Mouse (Mus musculus): ENCODE results near the gene Dusp21.

The Dusp21 gene

DNA sequence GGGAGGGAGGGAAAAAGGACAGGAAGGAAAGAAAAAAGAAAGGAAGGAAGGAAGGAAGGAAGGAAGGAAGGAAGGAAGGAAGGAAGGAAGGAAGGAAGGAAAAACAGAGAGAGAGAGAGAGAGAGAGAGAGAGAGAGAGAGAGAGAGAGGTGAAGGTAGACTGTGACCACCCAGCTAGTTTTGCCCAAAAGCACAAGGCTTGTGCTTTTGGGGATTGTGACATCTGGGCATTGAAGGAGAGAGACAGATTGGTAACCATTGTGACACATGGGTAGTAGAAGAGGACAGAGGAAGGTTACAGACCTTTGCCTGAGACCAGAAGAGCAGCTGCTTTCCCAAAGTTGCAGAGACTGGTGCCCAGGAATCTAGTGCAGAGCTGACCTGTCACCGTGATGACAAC, at the start of gene Dusp21:
Gene Dusp21 (plus strand): TSS at position 301 of the 400 bp plus-strand sequence.
- CTCF ChIA-PET, result no interaction called here

DNA sequence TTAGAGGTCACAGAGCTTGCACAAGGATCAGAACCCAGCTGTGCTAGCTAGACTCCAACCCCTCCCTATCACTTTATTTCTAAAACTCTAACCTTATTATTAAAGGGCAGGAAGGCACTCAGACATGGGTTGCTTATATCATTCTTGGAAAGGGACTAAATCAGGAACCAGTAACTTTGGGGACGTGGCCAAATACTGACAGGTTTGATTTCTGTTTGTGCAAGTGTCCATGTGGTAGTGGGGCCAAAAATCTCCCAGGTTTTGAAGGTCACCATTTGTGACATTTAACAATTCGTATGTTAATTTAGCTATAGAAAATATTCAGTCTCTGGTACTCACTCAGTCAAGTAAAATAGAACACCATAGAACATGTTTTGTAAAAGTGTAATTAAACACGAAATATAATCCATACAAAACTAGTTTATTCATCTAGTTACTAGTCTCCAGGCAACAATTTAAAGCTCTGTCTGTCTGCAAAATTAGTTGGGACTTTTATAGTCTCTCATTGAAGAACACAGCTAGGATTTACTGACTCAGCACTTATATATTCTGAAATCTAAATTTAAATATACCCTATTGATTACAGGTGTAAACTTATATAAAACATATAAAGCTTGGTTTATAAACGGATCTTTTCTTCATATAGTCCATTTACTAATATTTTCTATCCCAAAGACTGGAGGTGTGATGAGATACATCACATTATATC, 15.2 kb downstream of the Dusp21 start:
- CTCF ChIA-PET, result no interaction called here

DNA sequence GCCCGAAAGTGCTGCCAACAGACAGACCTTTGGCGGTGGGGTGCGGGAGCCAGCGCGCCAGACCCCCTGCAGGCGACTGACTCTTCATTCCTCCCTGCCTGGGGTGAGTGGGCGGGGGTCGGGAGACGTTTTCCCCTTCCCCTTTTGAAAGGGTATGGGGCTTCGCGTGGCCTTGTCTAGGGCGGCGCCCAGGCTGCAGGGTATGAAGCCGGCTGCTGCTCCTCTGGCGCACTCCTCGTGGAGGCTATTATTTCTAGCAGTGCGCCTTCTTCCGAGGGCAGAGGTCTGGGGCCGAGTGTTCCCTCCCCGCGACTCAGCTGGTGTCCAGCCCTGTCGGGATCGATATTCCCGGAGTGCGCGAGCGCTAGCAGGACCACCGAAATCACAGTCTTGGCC, 16.1 kb downstream of the Dusp21 start:
- CTCF ChIA-PET, result no interaction called here

DNA sequence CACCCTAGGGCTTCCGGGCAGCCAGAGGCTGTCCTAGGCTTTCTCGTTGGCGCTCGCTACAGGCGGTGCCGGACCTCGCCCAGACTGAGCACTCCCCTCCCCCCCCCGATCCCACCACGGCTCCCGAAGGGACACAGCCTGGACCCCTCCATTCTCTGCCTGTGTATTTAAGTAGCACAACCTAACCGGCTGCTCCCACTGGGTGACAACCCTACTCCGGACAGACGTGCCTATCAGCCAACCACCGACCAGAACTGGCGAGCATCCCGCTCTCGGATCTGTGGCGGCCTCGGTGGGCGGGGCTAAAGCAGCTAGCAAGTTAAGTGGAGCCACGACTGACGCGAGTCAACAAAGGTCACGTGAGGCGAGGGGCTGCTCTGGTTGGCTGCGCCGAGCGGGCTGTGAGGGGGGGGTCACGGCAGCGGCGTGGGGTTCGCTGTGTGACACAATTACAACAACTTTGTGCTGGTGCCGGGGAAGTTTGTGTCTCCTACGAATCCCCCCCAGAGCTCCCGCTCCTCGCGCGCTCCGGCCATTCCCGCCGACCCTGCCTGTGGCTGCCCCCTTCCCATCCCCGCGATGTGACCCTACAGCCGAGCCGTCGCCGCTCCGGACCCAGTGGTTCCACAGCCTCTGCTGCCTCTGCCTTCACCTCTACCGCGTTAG, 16.7 kb downstream of the Dusp21 start, which contains the start of gene Kdm6a:
Gene Kdm6a (plus strand): TSS at position 384 of the 666 bp plus-strand sequence.
- CTCF ChIA-PET, result no interaction called here

- CTCF ChIA-PET, result no interaction called here
These were observed 17.4 kb downstream of the Dusp21 start for GRCm38 (mm10) chrX:18162861-18163731.

GRCm38 (mm10) chrX:18163917-18164624, 18.4 kb downstream of the Dusp21 start:
- CTCF ChIA-PET, result no interaction called here

GRCm38 (mm10) chrX:18165121-18165520, 19.5 kb downstream of the Dusp21 start:
- CTCF ChIA-PET, result no interaction called here

DNA sequence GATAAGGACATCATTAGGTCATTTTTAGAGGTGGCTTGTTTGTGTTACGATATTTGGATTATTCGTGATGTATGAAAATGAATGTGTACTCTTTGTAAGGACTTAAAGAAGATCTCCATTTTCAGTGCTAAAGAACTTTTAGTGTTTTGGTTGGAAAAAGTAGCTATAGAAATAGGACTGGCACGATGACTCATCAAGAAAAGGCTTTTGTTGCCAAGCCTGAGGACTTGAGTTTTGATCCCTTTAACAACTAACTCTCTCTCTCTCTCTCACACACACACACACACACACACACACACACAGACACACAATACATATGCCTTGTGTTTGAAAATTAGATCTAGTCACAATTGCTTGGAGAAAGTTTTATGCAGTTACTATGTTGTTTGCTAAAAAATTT, 21.3 kb downstream of the Dusp21 start:
- CTCF ChIA-PET, result no interaction called here

DNA sequence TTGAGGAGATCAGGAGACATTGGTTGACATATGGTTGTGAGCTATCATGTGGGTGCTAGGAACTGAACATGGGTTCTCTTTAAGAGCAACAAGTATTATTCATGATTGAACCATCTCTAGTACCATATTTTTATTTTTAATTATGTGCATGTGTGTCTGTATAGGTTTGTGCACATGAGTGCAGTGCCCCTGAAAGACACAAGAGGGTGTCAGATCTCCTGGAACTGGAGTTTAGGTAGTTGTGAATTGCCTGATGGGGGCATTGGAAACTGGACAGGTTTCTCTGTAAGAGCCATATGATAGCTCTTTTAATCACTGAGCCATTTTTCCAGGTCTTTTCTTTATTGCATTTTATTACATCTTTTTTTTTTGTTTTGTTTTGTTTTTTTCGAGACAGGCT, 23.3 kb downstream of the Dusp21 start:
- CTCF ChIA-PET, result interaction anchor here (0.6 kb wide), 1 partner anchor 22 kb away, joined by 3 read pairs; no protein-coding TSS in a partner anchor

DNA sequence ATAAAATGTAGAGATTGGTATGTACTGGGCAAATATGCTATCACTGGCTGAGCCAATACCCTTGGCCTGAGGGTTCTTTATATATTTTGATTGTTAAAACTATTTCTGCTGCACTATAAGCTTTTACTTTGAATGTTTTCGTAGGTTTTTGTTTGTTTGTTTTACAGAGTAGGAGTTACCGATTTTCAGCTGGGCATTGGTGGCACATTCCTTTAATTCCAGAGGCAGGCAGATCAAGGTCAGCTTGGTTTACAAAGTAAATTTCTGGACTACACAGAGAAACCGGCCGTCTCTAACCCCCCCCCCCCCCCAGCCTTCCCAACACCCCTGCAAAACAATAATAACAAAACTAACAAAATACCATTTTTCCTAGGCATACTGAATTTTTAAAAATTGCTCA, 29.2 kb downstream of the Dusp21 start:
- CTCF ChIA-PET, result no interaction called here

DNA sequence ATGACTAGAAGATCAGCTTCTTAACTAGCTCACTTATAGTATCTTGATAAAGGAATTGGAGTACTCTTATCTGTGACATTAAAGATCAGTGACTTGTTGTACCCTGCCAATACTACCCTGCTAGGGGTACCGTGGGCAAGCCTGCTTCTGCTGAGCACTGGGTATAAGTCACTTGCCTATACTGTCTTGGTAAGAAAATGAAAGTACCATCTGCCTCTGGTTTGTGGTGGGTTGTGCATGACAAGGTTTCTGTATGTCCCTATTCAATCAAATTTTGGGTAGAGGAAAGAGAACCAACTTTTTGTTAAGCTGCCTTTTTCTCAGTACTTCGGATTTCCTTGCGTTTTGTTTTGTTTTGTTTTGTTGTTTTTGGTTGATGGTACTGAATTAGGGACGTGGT, 32.1 kb downstream of the Dusp21 start:
- CTCF ChIA-PET, result no interaction called here

DNA sequence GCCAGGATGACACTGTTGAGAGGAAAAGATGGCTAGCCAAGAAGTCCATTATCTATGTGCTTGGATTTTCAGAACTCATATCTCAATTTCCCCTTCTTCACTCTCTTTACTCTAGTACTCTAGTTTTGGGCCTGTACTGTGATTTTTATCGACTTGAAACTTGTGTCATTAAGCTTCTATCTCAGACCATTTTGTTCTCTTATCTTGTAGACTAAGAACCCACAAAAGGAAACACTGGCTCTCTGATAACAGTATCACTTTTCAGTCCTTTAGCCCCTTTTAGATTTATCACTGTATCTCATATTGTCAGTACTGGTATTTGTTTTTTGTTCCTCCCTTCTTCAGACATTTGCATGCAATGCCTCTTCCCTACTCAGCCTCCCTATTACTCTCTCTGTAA, 33.8 kb downstream of the Dusp21 start:
- CTCF ChIA-PET, result no interaction called here

- CTCF ChIA-PET, result no interaction called here
These were observed 41.5 kb downstream of the Dusp21 start for GRCm38 (mm10) chrX:18187203-18187602.

DNA sequence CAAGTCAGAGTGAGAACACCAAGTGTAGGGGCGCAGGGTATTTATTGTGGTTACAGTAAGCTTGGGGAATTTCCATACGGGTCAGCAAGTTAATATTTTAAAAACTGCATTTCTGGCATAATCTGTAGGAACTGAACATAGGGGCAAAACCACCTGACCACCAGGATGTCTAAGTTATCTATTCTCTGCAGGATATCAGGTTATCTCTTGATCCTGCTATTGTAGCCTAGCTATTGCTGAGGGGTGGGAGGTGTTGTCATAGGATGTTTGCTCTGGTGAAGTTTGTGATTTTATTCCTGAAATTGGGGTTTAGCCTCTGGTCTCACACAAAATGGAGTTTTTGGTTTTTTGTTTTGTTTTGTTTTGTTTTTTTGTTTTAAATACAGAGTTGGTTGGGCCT, 42.6 kb downstream of the Dusp21 start:
- CTCF ChIA-PET, result no interaction called here
